Mouse (Mus musculus) CH12.LX (cell line): ENCODE measurements around the gene Stk39.

Experiments
- CHD1 ChIP-seq: IDR thresholded peaks from 2 replicates; pipeline ENCODE4 v1.6.1; 2012; ENCODE audit warnings: low read depth, low read length, improper control_type of control experiment, inconsistent platforms
- CTCF ChIP-seq, 2 experiments: IDR thresholded peaks in 1 of 2; conservative IDR thresholded peaks in 1 of 2; 2 replicates each; pipeline ENCODE4 v1.5.1; 2011 to 2012; ENCODE audit warnings: low read depth in 2 of 2, low read length in 2 of 2, improper control_type of control experiment in 1 of 2, inconsistent platforms in 1 of 2, mild to moderate bottlenecking in 1 of 2, moderate library complexity in 1 of 2
- ELF1 ChIP-seq: IDR thresholded peaks from 2 replicates; pipeline ENCODE4 v1.6.1; 2014; ENCODE audit warnings: low read depth, mild to moderate bottlenecking, inconsistent platforms, low read length, improper control_type of control experiment
- ETS1 ChIP-seq: conservative IDR thresholded peaks from 2 replicates; pipeline ENCODE4 v1.6.1; 2012; ENCODE audit warnings: low read depth, mild to moderate bottlenecking, inconsistent platforms, low read length, improper control_type of control experiment, moderate library complexity
- MAFK ChIP-seq: IDR thresholded peaks from 2 replicates; pipeline ENCODE4 v1.6.1; 2011; ENCODE audit warnings: low read length, improper control_type of control experiment; ENCODE audit not compliant: insufficient replicate concordance
- MEF2A ChIP-seq: IDR thresholded peaks from 2 replicates; pipeline ENCODE4 v1.6.1; 2014; ENCODE audit warnings: low read depth, mild to moderate bottlenecking, inconsistent platforms, low read length, improper control_type of control experiment, borderline replicate concordance
- POLR2A ChIP-seq: IDR thresholded peaks from 2 replicates; pipeline ENCODE4 v1.6.1; 2011; ENCODE audit warnings: low read depth, mild to moderate bottlenecking, improper control_type of control experiment, low read length
- SIN3A ChIP-seq: IDR thresholded peaks from 2 replicates; pipeline ENCODE4 v1.6.1; 2012; ENCODE audit warnings: low read length, improper control_type of control experiment, inconsistent platforms
- USF1 ChIP-seq: IDR thresholded peaks from 2 replicates; pipeline ENCODE4 v1.6.1; 2014; ENCODE audit warnings: low read depth, mild to moderate bottlenecking, inconsistent platforms, low read length, improper control_type of control experiment
- ZKSCAN1 ChIP-seq: IDR thresholded peaks from 2 replicates; pipeline ENCODE4 v1.6.1; 2012; ENCODE audit warnings: low read depth, inconsistent platforms, low read length, improper control_type of control experiment, borderline replicate concordance
- ZMIZ1 ChIP-seq: IDR thresholded peaks from 2 replicates; pipeline ENCODE4 v1.6.1; 2012; ENCODE audit warnings: low read depth, mild to moderate bottlenecking, inconsistent platforms, low read length, improper control_type of control experiment
- ZNF384 ChIP-seq: IDR thresholded peaks from 2 replicates; pipeline ENCODE4 v1.6.1; 2012; ENCODE audit warnings: low read depth, low read length, improper control_type of control experiment, inconsistent platforms

GRCm38 (mm10) chr2:68434997-68435396 is 37.1 kb downstream of the Stk39 start:
- TF ChIP-seq MEF2A: no peak
- no peak for TF ChIP-seq MAFK
- no peak for TF ChIP-seq POLR2A
- TF ChIP-seq CHD1: no peak
- TF ChIP-seq CTCF (conservative IDR thresholded peaks at IDR 0.05 in 1 of 2, IDR thresholded peaks at IDR 0.05 in 1 of 2; ENCODE audit: low read depth in 2 of 2, low read length in 2 of 2): no peak
- TF ChIP-seq ZMIZ1: no peak
- TF ChIP-seq SIN3A: no peak
- TF ChIP-seq ZNF384: no peak
- TF ChIP-seq ETS1: no peak
- no peak for TF ChIP-seq ZKSCAN1
- no peak for TF ChIP-seq USF1
- TF ChIP-seq ELF1: no peak
